Mouse (Mus musculus) midbrain, embryonic 11.5 days (tissue): ENCODE data around the gene Mapk12. TPM values are rescaled to one million over a fixed set of nuclear protein-coding genes. Genes with fewer than 3 reads are reported as not detected.

ENCODE experiments used
- ATAC-seq: fragments of 200-750 bp; cut with Nextera tagmentation; 2 replicates; pipeline ENCODE4 v1.8.0; 2017; ENCODE audit warnings: moderate TSS enrichment, moderate library complexity; ENCODE audit not compliant: low FRiP score
- DNase-seq: peaks from one replicate; pipeline ENCODE4 v3.0.0; 2015; ENCODE audit warnings: low spot score; ENCODE audit errors: missing footprints
- H3K27ac ChIP-seq: fragments of 300-500 bp; sonication (generic); 2 replicates; pipeline ENCODE4 v1.5.1; 2014; ENCODE audit warnings: low read depth, low read length
- H3K27me3 ChIP-seq: fragments of 300-500 bp; sonication (generic); 2 replicates; pipeline ENCODE4 v1.6.1; 2014; ENCODE audit warnings: mild to moderate bottlenecking, low read length, moderate library complexity, mixed read lengths; ENCODE audit not compliant: control insufficient read depth, insufficient read depth
- H3K36me3 ChIP-seq: fragments of 300-500 bp; sonication (generic); 2 replicates; pipeline ENCODE4 v1.6.1; 2014; ENCODE audit warnings: mild to moderate bottlenecking, low read length, moderate library complexity, mixed read lengths; ENCODE audit not compliant: control insufficient read depth, insufficient read depth
- H3K4me1 ChIP-seq: fragments of 300-500 bp; sonication (generic); 2 replicates; pipeline ENCODE4 v1.6.1; 2014; ENCODE audit warnings: low read length; ENCODE audit not compliant: control insufficient read depth, insufficient read depth
- H3K4me2 ChIP-seq: fragments of 300-500 bp; sonication (generic); 2 replicates; pipeline ENCODE4 v1.6.1; 2014; ENCODE audit warnings: mild to moderate bottlenecking, moderate library complexity
- H3K4me3 ChIP-seq: fragments of 300-500 bp; sonication (generic); 2 replicates; pipeline ENCODE4 v1.5.1; 2014; ENCODE audit warnings: low read depth, low read length
- H3K9ac ChIP-seq: fragments of 300-500 bp; sonication (generic); 2 replicates; pipeline ENCODE4 v1.6.1; 2014; ENCODE audit warnings: low read length
- H3K9me3 ChIP-seq: fragments of 300-500 bp; sonication (generic); 2 replicates; pipeline ENCODE4 v1.6.1; 2016; ENCODE audit warnings: low read length; ENCODE audit not compliant: control insufficient read depth
- WGBS: fragments of 180-500 bp; shearing (Covaris S2); extraction: QIAGEN DNeasy Blood & Tissue Kit; methylation state at CpG from one replicate; pipeline ENCODE4 v1.1.7; 2014; 5-methylcytosine and 5-hydroxymethylcytosine counted together
- microRNA-seq: library from miRNA; unstranded; fragments of <30 nt; microRNA quantifications from one replicate; pipeline ENCODE4, GENCODE M21; 2017
- polyA plus RNA-seq: library from polyadenylated mRNA; unstranded; fragments of >200 nt; fragmentation: Nextera tagmentation; extraction: Ambion mirVana; gene quantifications from 2 replicates; pipeline ENCODE4 v1.2.1, GENCODE M21; 2014

The Mapk12 gene
- polyA plus RNA-seq, 1 experiment from 2014 or later, result 27.0 TPM

- Histone ChIP-seq H3K36me3 (peaks cover 16% of the 10 kb centered on the region; the same call in 1 of the 2 replicates), H3K4me1 (0 out of 2 replicates have a peak, but pooled peaks cover 2% of the 10 kb centered on the region), H3K9me3 (no peaks in the 10 kb centered on the region), H3K9ac (no peak overlapping the region), H3K4me2 (no peak overlapping the region), H3K4me3 (no peak overlapping the region), H3K27me3 (no peaks in the 10 kb centered on the region), H3K27ac (no peak overlapping the region)
- DNase-seq (no peak), ATAC-seq (no peak)
- WGBS, result 88% methylated on average over 1 of the region's 1 CpGs
These were observed 56.6 kb downstream of the Mapk12 start for GRCm38 (mm10) chr15:89083906-89084305.

Small RNA genes lying within 50 kb of the gene (microRNA-seq; reads per million reads assigned to microRNA genes)
- 7.4 reads per million, percentile 26 among the genes with 10 or more reads in this experiment for gene Mir6958
- gene Mir7118, result 0.76 reads per million

Other genes with a start within 250 kb of the Mapk12 start
- gene Ttll8, start 186.3 kb downstream of the Mapk12 start, polyA plus RNA-seq, result not detected in 2 replicates
- 2.6 and 3.7 TPM in 2 replicates for gene Mlc1, start 161.7 kb downstream of the Mapk12 start, polyA plus RNA-seq
- gene Mov10l1, start 157.8 kb downstream of the Mapk12 start, polyA plus RNA-seq, result not detected in 2 replicates
- 0.87 and 0.89 TPM in 2 replicates for gene Panx2, start 81.0 kb downstream of the Mapk12 start, polyA plus RNA-seq
- gene Trabd, start 65.6 kb downstream of the Mapk12 start, polyA plus RNA-seq, result 40.2 and 43.2 TPM in 2 replicates
- gene Selenoo, start 51.6 kb downstream of the Mapk12 start, polyA plus RNA-seq, result 20.2 and 22.3 TPM in 2 replicates
- gene Tubgcp6, start 17.6 kb downstream of the Mapk12 start, polyA plus RNA-seq, result 14.9 and 16.8 TPM in 2 replicates
- gene Hdac10, start 12.0 kb downstream of the Mapk12 start, polyA plus RNA-seq, result 11.6 and 13.6 TPM in 2 replicates
- 34.9 and 40.6 TPM in 2 replicates for gene Mapk11, start 8.9 kb upstream of the Mapk12 start, polyA plus RNA-seq
- 97.5 and 115 TPM in 2 replicates for gene Plxnb2, start 40.1 kb upstream of the Mapk12 start, polyA plus RNA-seq
- 26.2 and 26.6 TPM in 2 replicates for gene Dennd6b, start 55.8 kb upstream of the Mapk12 start, polyA plus RNA-seq
- gene Ppp6r2, start 70.8 kb upstream of the Mapk12 start, polyA plus RNA-seq, result 35.9 and 40.0 TPM in 2 replicates
- 48.1 and 53.3 TPM in 2 replicates for gene Sbf1, start 174.6 kb upstream of the Mapk12 start, polyA plus RNA-seq
- 0.12 TPM in 1 of 2 replicates, not detected in the other for gene Adm2, start 182.0 kb upstream of the Mapk12 start, polyA plus RNA-seq
- not detected in 2 replicates for gene Miox, start 193.7 kb upstream of the Mapk12 start, polyA plus RNA-seq
- gene Lmf2, start 215.0 kb upstream of the Mapk12 start, polyA plus RNA-seq, result 29.8 and 31.8 TPM in 2 replicates
- 155 and 168 TPM in 2 replicates for gene Ncaph2, start 215.0 kb upstream of the Mapk12 start, polyA plus RNA-seq
- gene Sco2, start 233.1 kb upstream of the Mapk12 start, polyA plus RNA-seq, result 5.8 and 6.0 TPM in 2 replicates
- gene Tymp, start 236.3 kb upstream of the Mapk12 start, polyA plus RNA-seq, result 1.2 and 1.9 TPM in 2 replicates
- gene Odf3b, start 238.6 kb upstream of the Mapk12 start, polyA plus RNA-seq, result 0.26 and 0.64 TPM in 2 replicates
- not detected in 2 replicates for gene Klhdc7b, start 244.2 kb upstream of the Mapk12 start, polyA plus RNA-seq